Mouse (Mus musculus) heart, postnatal 0 days (tissue): Measurements from ENCODE around the gene Nacc2.

ENCODE experiments used
- CTCF ChIP-seq: IDR thresholded peaks from 2 replicates; pipeline ENCODE4 v1.5.1; 2016; ENCODE audit warnings: antibody characterized with exemption, control low read depth, low read depth
- EP300 ChIP-seq: IDR thresholded peaks from 2 replicates; pipeline ENCODE4 v1.6.1; 2016; ENCODE audit warnings: antibody characterized with exemption, low read depth

DNA sequence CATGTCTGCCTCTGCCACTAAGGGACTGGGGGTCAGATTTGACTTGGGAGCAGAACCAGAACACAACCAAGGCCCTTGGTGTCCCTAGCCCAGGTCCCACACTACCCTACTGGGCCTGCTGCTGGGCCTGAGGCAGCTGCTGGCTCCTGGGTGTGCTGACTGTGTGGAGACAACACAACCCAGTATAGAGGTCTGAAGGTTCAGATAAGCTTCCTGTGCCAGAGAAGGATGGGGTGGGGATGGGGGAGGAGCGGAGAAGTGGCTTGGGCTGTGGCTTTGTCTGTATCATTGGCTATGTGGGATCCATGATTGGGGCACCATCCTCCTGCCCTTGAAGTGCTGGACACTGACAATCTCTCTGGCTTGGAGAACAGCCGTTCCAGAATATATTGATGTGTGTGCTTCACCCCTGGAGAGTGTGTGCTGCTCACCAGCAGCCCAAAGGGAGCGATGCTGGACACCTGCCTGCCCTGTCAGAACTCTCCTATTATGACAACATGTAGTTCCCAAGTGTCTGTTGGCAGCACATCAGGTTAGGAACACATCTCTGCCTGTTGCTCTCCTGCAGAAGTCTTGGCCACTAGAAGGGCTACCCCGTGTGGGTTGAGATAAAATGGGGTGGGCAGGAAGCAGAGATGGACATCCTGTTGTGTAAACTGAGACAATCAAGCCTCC, 36.0 kb downstream of the Nacc2 start:
- no peak for TF ChIP-seq CTCF
- no peak for TF ChIP-seq EP300
